Mouse (Mus musculus): ENCODE data around the gene Tomm5. TPM values are rescaled to one million over a fixed set of nuclear protein-coding genes. Genes with fewer than 3 reads are reported as not detected.
"Not testable (repeated sequence)": the region's sequence is repeated elsewhere in the genome, so short reads cannot be mapped to it uniquely, and the experiment has no call there.

Tomm5 gene
- total RNA-seq (2015; ENCODE audit: low replicate concordance) (27.6 and 42.7 TPM in 2 replicates), total RNA-seq (2017; ENCODE audit: low replicate concordance) (14.1 and 28.4 TPM in 2 replicates)

GRCm38 (mm10) chr4:45107601-45108277 lies at the start of gene Tomm5:
Gene Tomm5, minus strand, starts transcription at chr4:45108114.
- ATAC-seq (replicated peaks; ENCODE audit: low FRiP score, poor library complexity, severe bottlenecking) = peak; percentile 87

GRCm38 (mm10) chr4:45156433-45156832 lies 48.5 kb upstream of the Tomm5 start:
- ATAC-seq (replicated peaks; ENCODE audit: low FRiP score, poor library complexity, severe bottlenecking) = no peak

DNA sequence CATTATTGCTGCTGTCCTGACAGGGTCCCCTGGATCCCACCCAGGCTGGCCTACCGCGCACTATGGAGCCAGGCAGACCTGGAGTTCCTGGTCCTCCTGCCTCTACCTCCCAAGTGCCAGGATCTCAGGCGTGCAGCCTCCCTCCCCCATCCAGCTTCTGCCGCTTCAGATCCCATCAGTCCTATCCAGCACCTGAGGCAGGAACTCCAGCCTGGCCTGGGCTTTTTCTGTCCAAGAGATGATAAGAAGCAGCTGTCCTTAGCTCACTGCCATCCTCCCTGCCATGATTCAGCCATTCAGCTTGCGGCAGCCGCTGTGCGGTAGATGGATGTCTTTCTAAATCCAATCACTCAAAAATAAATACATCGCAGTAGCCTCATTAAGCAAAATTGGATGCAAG lies 35.1 kb upstream of the Tomm5 start:
- ATAC-seq (replicated peaks; ENCODE audit: low FRiP score, poor library complexity, severe bottlenecking) = no peak

GRCm38 (mm10) chr4:45142411-45142810 lies 34.5 kb upstream of the Tomm5 start:
- no peak for ATAC-seq (replicated peaks; ENCODE audit: low FRiP score, poor library complexity, severe bottlenecking)

GRCm38 (mm10) chr4:45141835-45142234 lies 33.9 kb upstream of the Tomm5 start:
- no peak for ATAC-seq (replicated peaks; ENCODE audit: low FRiP score, poor library complexity, severe bottlenecking)

- ATAC-seq (replicated peaks; ENCODE audit: low FRiP score, poor library complexity, severe bottlenecking) = no peak
These were observed 29.7 kb upstream of the Tomm5 start for GRCm38 (mm10) chr4:45137636-45138035.

DNA sequence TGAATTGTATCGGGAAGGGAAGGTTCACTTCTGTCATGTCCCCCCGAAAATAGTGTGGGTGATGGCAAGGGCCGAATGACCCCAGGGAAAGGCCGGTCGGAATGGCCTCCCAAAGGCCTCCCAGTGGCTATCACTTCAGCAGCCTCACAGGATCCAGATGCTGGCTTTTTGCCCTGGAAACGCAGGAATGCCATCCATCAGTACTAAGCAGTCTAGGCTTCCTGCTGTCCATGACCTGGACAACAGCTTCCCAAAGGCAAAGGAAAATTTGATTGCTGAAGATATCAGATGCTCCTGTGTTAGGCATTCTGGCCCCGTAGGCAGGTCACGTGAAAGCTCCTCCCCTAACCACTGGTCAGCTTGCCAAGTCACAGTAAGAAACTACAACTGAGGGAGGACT lies 26.6 kb upstream of the Tomm5 start:
- ATAC-seq (replicated peaks; ENCODE audit: low FRiP score, poor library complexity, severe bottlenecking) = no peak

GRCm38 (mm10) chr4:45131021-45131420 lies 23.1 kb upstream of the Tomm5 start:
- no peak for ATAC-seq (replicated peaks; ENCODE audit: low FRiP score, poor library complexity, severe bottlenecking)

- ATAC-seq (replicated peaks; ENCODE audit: low FRiP score, poor library complexity, severe bottlenecking) = no peak
These were observed 13.4 kb upstream of the Tomm5 start for GRCm38 (mm10) chr4:45121311-45121710.

GRCm38 (mm10) chr4:45108456-45109110 lies 669 bp upstream of the Tomm5 start:
- ATAC-seq (replicated peaks; ENCODE audit: low FRiP score, poor library complexity, severe bottlenecking) = no peak

- ATAC-seq (replicated peaks; ENCODE audit: low FRiP score, poor library complexity, severe bottlenecking) = no peak
These were observed 848 bp downstream of the Tomm5 start for GRCm38 (mm10) chr4:45107066-45107465.

- 0 out of 2 replicates have a peak, but pooled peaks have one; percentile 41 for ATAC-seq (replicated peaks; ENCODE audit: low FRiP score, poor library complexity, severe bottlenecking)
These were observed 1.5 kb downstream of the Tomm5 start for GRCm38 (mm10) chr4:45106409-45106808.

DNA sequence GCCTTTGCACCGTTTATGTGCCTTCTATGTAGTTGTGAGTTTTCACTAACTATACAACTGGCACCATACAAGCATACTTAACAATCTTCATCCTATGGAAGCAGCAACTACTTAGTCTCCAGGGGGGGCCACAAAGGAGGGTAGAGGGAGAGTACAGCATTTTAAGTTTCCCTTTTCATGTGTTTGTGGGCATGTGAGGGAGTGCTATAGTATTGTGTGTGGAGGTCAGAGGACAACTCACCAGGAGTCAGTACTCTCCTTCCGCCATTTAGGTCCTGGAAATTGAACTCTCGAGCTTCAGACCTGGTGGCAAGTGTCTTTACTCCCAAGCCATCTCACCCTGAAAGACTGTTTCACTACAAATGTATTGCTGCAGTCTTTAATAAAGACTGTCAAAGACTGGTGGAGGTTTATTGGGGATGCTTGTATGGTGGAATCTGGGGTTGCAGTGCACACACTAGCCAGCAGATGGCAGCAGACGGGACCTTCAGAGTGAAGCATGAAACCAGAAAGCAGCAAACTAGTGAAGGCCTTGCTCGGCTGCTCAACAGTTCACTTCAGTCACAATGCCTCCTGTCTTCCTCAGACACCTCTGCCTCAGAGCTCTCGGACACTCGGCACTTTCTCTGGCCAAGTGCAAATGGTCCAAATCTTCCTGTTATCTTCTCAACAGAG lies 10.6 kb downstream of the Tomm5 start:
- peak; percentile 75 for ATAC-seq (replicated peaks; ENCODE audit: low FRiP score, poor library complexity, severe bottlenecking)

- no peak for ATAC-seq (replicated peaks; ENCODE audit: low FRiP score, poor library complexity, severe bottlenecking)
These were observed 23.0 kb downstream of the Tomm5 start for GRCm38 (mm10) chr4:45084895-45085290.

DNA sequence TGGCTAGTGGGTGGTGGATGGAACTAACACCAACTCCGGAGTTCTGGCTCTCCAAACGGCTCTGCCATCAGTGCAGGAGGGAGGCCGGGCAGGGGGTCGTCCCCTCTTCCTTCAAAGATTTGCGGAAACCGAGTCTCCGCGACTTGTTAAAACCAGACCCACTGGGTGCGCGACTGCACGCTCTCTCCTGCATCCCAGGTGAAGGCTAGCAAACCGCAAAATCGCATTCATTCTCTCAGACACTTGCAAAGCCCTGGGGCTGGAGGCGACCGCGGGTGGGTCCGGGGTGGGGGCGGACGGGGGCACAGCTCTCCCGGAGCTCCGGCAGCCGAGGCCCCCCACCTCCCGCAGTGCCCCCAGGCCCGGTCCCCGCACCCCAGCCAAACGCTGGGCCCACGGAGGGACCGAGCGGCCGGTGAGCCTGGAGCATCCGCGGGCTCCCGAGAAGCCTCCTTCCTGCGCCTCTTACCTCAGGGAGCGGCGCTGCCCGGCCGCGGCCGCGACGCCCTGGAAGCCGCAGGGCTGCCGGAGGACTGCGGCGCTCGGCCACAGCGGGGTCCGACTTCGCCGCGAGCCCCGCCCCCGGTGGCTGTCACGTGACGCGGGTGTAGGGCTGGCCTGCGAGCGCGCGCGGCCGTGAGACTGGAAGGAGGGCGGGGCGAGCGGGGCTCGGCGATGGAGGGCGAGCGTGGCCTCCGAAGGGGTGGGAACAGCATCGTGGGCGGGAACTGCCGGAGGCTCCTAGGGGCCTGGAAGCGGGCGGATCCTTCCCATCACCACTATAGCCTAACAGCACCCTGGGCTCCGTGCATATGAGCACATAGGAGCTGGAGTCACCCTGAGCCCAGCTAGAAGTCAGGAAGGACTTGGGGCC lies 23.7 kb downstream of the Tomm5 start, which contains the start of gene Fbxo10:
Gene Fbxo10, minus strand, starts transcription at position 584 of the 874 bp plus-strand sequence.
- ATAC-seq (replicated peaks; ENCODE audit: low FRiP score, poor library complexity, severe bottlenecking) = peak; percentile 95

DNA sequence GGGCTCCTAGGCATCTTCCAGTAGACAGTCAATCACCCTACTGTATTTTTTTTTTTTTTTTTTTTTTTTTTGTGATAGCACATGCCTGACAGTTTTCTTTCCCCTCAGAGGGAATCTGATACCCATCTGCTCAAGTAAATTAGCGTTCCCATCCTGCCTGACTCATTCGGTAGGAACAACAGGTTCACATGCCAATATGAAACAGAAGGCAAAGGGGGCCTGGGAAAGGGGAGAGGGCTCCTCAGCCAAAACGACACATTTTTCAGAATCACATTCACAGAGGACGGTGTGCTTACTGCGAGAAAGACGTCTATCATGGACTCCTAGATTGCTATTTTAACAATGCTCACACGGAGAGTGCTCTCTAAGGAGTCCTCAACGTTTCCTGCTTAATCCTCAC lies 24.4 kb downstream of the Tomm5 start:
- no peak for ATAC-seq (replicated peaks; ENCODE audit: low FRiP score, poor library complexity, severe bottlenecking)

DNA sequence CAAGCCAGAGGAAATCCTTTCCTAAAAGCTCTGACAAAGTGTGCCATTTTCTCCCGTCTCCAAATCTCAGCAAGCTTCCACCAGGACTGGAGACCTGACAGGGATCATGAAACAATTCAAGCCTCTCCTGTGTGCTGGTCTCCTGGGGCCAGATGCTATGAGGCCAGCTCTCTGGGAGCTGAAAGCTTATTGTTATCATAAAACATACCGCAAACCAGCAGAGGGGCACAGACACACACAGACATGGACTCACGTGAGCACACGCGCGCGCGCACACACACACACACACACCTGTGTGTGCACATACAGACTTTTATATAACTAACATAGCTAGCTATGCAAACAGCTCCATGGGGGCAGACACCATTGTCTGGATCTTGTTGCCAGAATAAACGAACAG lies 25.0 kb downstream of the Tomm5 start:
- no peak for ATAC-seq (replicated peaks; ENCODE audit: low FRiP score, poor library complexity, severe bottlenecking)

DNA sequence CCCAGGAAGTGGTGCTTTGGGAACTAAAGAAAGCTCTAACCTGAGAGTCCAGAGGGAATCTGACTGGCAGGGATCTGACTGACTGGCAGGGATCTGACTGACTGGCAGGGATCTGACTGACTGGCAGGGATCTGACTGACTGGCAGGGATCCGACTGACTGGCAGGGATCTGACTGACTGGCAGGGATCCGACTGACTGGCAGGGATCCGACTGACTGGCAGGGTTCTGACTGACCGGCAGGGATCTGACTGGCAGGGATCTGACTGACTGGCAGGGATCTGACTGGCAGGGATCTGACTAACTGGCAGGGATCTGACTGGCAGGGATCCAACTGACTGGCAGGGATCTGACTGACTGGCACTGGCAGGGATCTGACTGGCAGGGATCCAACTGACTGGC lies 26.9 kb downstream of the Tomm5 start:
- ATAC-seq (replicated peaks; ENCODE audit: low FRiP score, poor library complexity, severe bottlenecking) = not testable (repeated sequence)

- peak; percentile 64; the same call in 1 of the 2 replicates for ATAC-seq (replicated peaks; ENCODE audit: low FRiP score, poor library complexity, severe bottlenecking)
These were observed 34.4 kb downstream of the Tomm5 start for GRCm38 (mm10) chr4:45073544-45073943.

Data from erythroblast, adult 5-6 weeks (primary cell).